Mouse (Mus musculus) hindbrain, embryonic 16.5 days (tissue): ENCODE measurements at regions not wholly inside any gene's neighbourhood (a gene's known extent, or its start where the extent isn't known, plus 50 kb on each side); places are given as distances from the start of the nearest gene placed in this dataset.

Experiments
- ATAC-seq: fragments of 200-750 bp; cut with Nextera tagmentation; 2 replicates; pipeline ENCODE4 v1.8.0; 2017; ENCODE audit warnings: moderate TSS enrichment, moderate library complexity
- H3K27ac ChIP-seq: fragments of 300-500 bp; sonication (generic); 2 replicates; pipeline ENCODE4 v1.5.1; 2014; ENCODE audit warnings: low read depth, mild to moderate bottlenecking, control low read depth, low read length, moderate library complexity
- H3K27me3 ChIP-seq: fragments of 300-500 bp; sonication (generic); replicated peaks from 2 replicates; pipeline ENCODE4 v1.6.1; 2014; ENCODE audit warnings: low read length; ENCODE audit not compliant: control insufficient read depth, insufficient read depth
- H3K36me3 ChIP-seq: fragments of 300-500 bp; sonication (generic); 2 replicates; pipeline ENCODE4 v1.6.1; 2014; ENCODE audit warnings: mild to moderate bottlenecking, low read length, moderate library complexity, mixed read lengths; ENCODE audit not compliant: control insufficient read depth, insufficient read depth
- H3K4me1 ChIP-seq: fragments of 300-500 bp; sonication (generic); 2 replicates; pipeline ENCODE4 v1.6.1; 2014; ENCODE audit warnings: low read depth, low read length; ENCODE audit not compliant: control insufficient read depth, insufficient read depth
- H3K4me2 ChIP-seq: fragments of 300-500 bp; sonication (generic); 2 replicates; pipeline ENCODE4 v1.6.1; 2014; ENCODE audit warnings: mild to moderate bottlenecking, low read length, control low read depth, moderate library complexity
- H3K4me3 ChIP-seq: fragments of 300-500 bp; sonication (generic); 2 replicates; pipeline ENCODE4 v1.5.1; 2014; ENCODE audit warnings: mild to moderate bottlenecking, low read length, control low read depth, moderate library complexity
- H3K9ac ChIP-seq: fragments of 300-500 bp; sonication (generic); 2 replicates; pipeline ENCODE4 v1.6.1; 2014; ENCODE audit warnings: low read depth, mild to moderate bottlenecking, control low read depth, low read length, moderate library complexity
- H3K9me3 ChIP-seq: fragments of 300-500 bp; sonication (generic); 2 replicates; pipeline ENCODE4 v1.6.1; 2014; ENCODE audit warnings: mild to moderate bottlenecking, low read length, moderate library complexity; ENCODE audit not compliant: control insufficient read depth
- WGBS: fragments of 180-500 bp; shearing (Covaris S2); extraction: QIAGEN DNeasy Blood & Tissue Kit; methylation state at CpG from one replicate; pipeline ENCODE4 v1.1.7; 2014; 5-methylcytosine and 5-hydroxymethylcytosine counted together

DNA sequence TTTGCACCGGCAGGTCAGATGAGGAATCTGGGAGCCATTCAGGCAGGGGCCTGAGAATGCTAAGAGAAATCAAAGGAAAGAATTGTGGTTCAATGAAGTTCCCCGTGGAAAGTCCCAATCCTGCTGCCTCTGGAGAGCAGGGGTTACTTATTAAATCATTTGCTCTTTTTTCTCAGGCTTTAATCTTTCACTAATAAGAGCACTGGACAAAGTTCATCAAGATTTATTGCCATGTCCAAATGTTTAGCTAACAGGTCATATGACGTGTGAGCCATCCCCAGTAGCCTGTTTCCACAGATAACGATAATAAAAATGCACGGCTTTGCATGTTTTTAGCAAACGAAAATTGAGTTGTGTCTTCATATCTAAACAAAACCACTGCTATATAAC lies 62.6 kb upstream of the Prkg2 start:
- no peaks in the 10 kb centered on the region for H3K4me1 ChIP-seq
- no peaks in the 10 kb centered on the region for H3K9me3 ChIP-seq
- H3K4me2 ChIP-seq: no peak overlapping the region
- H3K9ac ChIP-seq: no peak overlapping the region
- no peaks in the 10 kb centered on the region for H3K36me3 ChIP-seq
- H3K27me3 ChIP-seq: no peaks in the 10 kb centered on the region
- H3K27ac ChIP-seq: no peak overlapping the region
- H3K4me3 ChIP-seq: no peak overlapping the region
- ATAC-seq: no peak
- 92% methylated on average over 6 of the region's 6 CpGs for WGBS

DNA sequence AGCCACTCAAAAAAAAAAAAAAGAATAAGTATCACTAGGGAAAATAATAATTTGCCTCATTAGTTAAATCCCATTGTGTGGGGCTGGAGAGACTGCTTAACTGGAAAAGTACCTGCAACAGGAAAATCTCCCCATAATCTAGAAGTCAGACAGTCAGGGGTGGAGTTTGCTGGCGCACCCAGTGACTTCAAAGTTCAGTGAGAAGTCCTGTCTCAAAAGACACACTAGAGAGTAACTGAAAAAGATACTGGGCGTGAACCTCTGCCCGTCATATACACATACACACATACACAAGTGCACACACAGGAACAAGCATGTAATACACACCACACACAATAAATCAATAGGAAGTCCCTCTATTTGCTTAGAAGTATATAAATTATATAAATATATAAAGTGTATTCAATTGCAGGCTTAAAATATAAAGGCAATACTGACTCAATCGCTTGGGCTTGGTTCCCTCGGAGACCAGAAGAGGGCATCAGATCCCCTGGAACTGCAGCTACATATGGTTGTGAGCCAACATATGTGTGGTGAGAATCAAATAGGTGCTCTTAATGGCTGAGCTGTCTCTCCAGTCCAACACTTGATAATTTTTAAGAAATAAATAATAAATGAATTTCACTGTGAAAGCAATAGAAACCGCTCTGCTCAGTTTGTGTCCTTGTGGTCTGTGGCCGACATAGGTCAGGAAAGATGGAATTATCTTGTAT lies 62.0 kb upstream of the Prkg2 start:
- ATAC-seq: no peak
- 92% methylated on average over 7 of the region's 7 CpGs for WGBS
- no peak overlapping the region for H3K4me2 ChIP-seq

More for the DNA sequence above, 62.0 kb upstream of the Prkg2 start:
- Histone ChIP-seq H3K4me3 (no peak overlapping the region), H3K27me3 (no peaks in the 10 kb centered on the region), H3K36me3 (no peaks in the 10 kb centered on the region), H3K4me1 (no peaks in the 10 kb centered on the region), H3K9me3 (no peaks in the 10 kb centered on the region), H3K9ac (no peak overlapping the region), H3K27ac (no peak overlapping the region)
